Mouse (Mus musculus): ENCODE data around the gene Dusp9. TPM values are rescaled to one million over a fixed set of nuclear protein-coding genes. Genes with fewer than 3 reads are reported as not detected.

The Dusp9 gene
- total RNA-seq, 2 experiments from 2014 or later = 0.67 to 1.1 TPM

GRCm38 (mm10) chrX:73663143-73663542 is 23.9 kb downstream of the Dusp9 start:
- DNase-seq = no peak

- DNase-seq = peak; percentile 59
Observed at GRCm38 (mm10) chrX:73672031-73672431, 32.8 kb downstream of the Dusp9 start.

GRCm38 (mm10) chrX:73672879-73673618 is 33.8 kb downstream of the Dusp9 start, which contains the start of gene Slc6a8:
Gene Slc6a8, plus strand, starts transcription at chrX:73673150.
- peak; percentile 84 for DNase-seq

- DNase-seq = no peak
Observed at GRCm38 (mm10) chrX:73673619-73673967, 34.4 kb downstream of the Dusp9 start.

- peak; percentile 20 for DNase-seq
Observed at GRCm38 (mm10) chrX:73673968-73674661, 34.9 kb downstream of the Dusp9 start.

- DNase-seq = no peak
Observed at GRCm38 (mm10) chrX:73675231-73675630, 36.0 kb downstream of the Dusp9 start.

GRCm38 (mm10) chrX:73676668-73677067 is 37.4 kb downstream of the Dusp9 start:
- DNase-seq = no peak

GRCm38 (mm10) chrX:73684156-73684555 is 44.9 kb downstream of the Dusp9 start:
- no peak for DNase-seq

- no peak for DNase-seq
Observed at GRCm38 (mm10) chrX:73684978-73685377, 45.8 kb downstream of the Dusp9 start.

- peak; percentile 67 for DNase-seq
Observed at GRCm38 (mm10) chrX:73685629-73686028, 46.4 kb downstream of the Dusp9 start.

GRCm38 (mm10) chrX:73690917-73691629 is 51.9 kb downstream of the Dusp9 start:
- DNase-seq = peak; percentile 73

Other genes with a start within 250 kb of the Dusp9 start
- gene Gm18336, start 240.7 kb upstream of the Dusp9 start, total RNA-seq (2021) = not detected
- under 1 TPM; 0.15 TPM for gene Zfp92, start 228.3 kb upstream of the Dusp9 start, total RNA-seq (2021)
- gene Trex2, start 204.1 kb upstream of the Dusp9 start, total RNA-seq (2021) = not detected
- gene Haus7, start 180.4 kb upstream of the Dusp9 start, total RNA-seq (2021) = 10 to 100 TPM; 24.3 to 34.8 TPM
- 100 to 1,000 TPM; 207 to 268 TPM for gene Bgn, start 155.8 kb upstream of the Dusp9 start, total RNA-seq (2021)
- 10 to 100 TPM; 11.7 to 17.0 TPM for gene Atp2b3, start 136.3 kb upstream of the Dusp9 start, total RNA-seq (2021)
- 10 to 100 TPM in 1 of 2 experiments, 1 to 10 TPM in 1; 5.6 to 13.8 TPM for gene Pnck, start 20.7 kb downstream of the Dusp9 start, total RNA-seq (2021)
- 10 to 100 TPM; 31.9 to 43.3 TPM for gene Slc6a8, start 33.7 kb downstream of the Dusp9 start, total RNA-seq (2021)
- 100 to 1,000 TPM; 233 to 236 TPM for gene Bcap31, start 76.8 kb downstream of the Dusp9 start, total RNA-seq (2021)
- 10 to 100 TPM; 24.7 to 31.8 TPM for gene Abcd1, start 77.2 kb downstream of the Dusp9 start, total RNA-seq (2021)
- 1 to 10 TPM in 1 of 2 experiments, under 1 TPM in 1; 0.99 to 1.2 TPM for gene Plxnb3, start 117.7 kb downstream of the Dusp9 start, total RNA-seq (2021)
- gene Srpk3, start 135.0 kb downstream of the Dusp9 start, total RNA-seq (2021) = 1 to 10 TPM; 2.7 to 7.8 TPM
- gene Idh3g, start 147.5 kb downstream of the Dusp9 start, total RNA-seq (2021) = 100 to 1,000 TPM; 681 to 708 TPM
- 100 to 1,000 TPM; 166 to 177 TPM for gene Ssr4, start 147.6 kb downstream of the Dusp9 start, total RNA-seq (2021)
- gene Pdzd4, start 185.6 kb downstream of the Dusp9 start, total RNA-seq (2021) = 1 to 10 TPM; 5.1 to 5.9 TPM

Data from adrenal gland, postnatal 10 days (tissue).